Mouse (Mus musculus): ENCODE data around the gene Acot8. TPM values are rescaled to one million over a fixed set of nuclear protein-coding genes. Genes with fewer than 3 reads are reported as not detected.

Acot8 gene
- polyA plus RNA-seq (2015; fragmentation: Nextera tagmentation; extraction: Ambion mirVana): 17.8 and 18.9 TPM in 2 replicates

DNA sequence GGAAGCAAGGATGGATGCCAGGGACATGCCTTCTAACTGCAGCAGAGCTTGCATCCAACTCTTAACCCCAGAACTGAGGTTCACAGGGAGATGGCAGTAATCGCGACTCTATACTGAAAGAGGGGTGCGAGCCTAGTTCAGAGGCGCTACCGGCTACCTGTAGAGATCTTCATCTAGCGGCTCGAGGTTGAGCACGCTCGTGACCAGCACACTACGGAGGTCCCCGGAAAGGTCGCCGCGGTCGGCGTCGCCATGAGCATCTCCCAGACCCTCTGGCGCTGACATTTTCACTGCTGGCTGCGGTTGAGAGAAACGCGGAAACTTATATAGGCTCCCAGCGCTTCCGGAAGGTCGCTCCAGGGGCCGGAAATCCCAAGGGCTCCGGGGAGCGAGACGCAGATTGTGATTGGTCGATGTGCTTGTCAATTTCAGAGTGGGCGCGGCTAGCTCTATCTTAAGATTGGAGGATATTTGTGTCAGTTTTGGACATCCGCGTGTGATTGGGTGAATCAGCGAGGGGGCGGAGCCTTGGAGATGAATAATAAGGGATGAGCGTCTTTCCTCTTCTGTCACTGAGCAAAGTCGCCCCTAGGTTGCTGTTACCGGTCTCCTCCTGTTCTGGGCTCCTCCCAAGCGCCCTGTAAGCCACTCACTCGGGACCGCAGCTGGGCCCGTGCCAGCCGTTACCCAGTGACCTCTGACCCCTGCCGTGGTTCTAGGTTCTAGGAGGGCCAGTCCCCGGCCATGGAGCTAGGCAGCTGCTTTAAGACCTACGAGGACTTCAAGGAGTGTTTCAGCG lies at the start of gene Acot8, which contains the start of gene Zswim3:
Acot8 (minus strand) TSS at position 350 of the 799 bp plus-strand sequence.
Zswim3 (plus strand) TSS at position 566 of the 799 bp plus-strand sequence.
- peak within 1 kb of the TSS; percentile 63 for H3K4me2 ChIP-seq (replicated peaks; ENCODE audit: low read depth, low read length)
- H3K27ac ChIP-seq (ENCODE audit: low read length): peak within 1 kb of the TSS; percentile 78
- peak within 1 kb of the TSS; percentile 79 for H3K4me3 ChIP-seq (ENCODE audit: low read depth, low read length)
- H3K9me3 ChIP-seq (ENCODE audit: low read length): no peaks in the 10 kb centered on the region
- DNase-seq (ENCODE audit: low spot score): peak; percentile 98
- ATAC-seq: peak; percentile 98
- H3K27me3 ChIP-seq (replicated peaks; ENCODE audit: insufficient read depth, low read length): no peaks in the 10 kb centered on the region
- TF ChIP-seq EP300 (IDR thresholded peaks at IDR 0.05) (peak; percentile 69; the same call in 1 of the 2 replicates), CTCF (IDR thresholded peaks at IDR 0.05) (peak; percentile 16)
- H3K9ac ChIP-seq (replicated peaks; ENCODE audit: low read depth): peak within 1 kb of the TSS; percentile 70
- peaks cover 4% of the 10 kb centered on the region; the same call in 1 of the 2 replicates for H3K4me1 ChIP-seq (ENCODE audit: insufficient read depth, low read depth, low read length)
- under 1% methylated on average over 47 of the region's 47 CpGs for WGBS
- no peaks in the 10 kb centered on the region for H3K36me3 ChIP-seq (ENCODE audit: insufficient read depth, low read length)

DNA sequence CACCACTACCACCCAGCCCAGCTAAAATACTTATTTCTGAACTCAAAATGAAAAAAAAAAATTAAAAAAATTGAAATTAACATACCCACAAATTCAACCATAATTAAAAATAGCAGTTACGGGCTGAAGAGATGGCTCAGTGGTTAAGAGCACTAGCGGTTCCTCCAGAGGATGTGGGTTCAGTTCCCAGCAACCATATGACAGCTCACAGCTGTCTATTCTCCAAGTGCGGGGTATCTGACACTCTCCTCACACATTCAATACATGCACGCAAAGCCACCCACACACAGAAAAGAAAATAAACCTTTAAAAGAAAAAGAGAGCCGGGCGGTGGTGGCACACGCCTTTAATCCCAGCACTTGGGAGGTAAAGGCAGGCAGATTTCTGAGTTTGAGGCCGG lies 45.4 kb upstream of the Acot8 start:
- TF ChIP-seq EP300 (IDR thresholded peaks at IDR 0.05) (no peak), CTCF (IDR thresholded peaks at IDR 0.05) (no peak)

DNA sequence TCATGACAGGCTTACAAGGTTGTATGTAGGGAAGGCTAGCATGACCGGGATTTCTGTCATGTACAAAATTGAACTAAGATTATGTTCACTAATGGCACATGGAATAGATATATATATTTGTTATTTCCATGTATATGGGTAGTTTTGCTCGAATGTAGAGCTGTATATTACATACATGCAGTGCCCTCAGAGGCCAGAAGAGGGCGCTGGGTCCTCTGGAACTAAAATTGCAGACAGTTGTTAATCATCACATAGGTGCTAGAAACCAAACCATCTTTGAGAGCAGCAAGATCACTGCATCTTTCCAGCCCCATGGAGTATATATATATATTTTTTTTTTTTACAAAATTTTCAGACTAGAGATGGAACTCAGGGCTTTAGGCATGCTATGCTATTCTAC lies 41.1 kb upstream of the Acot8 start:
- H3K4me2 ChIP-seq (replicated peaks; ENCODE audit: low read depth, low read length): no peak overlapping the region
- H3K9me3 ChIP-seq (ENCODE audit: low read length): no peaks in the 10 kb centered on the region
- no peak overlapping the region for H3K27ac ChIP-seq (ENCODE audit: low read length)
- 60% methylated on average over 3 of the region's 3 CpGs for WGBS
- no peaks in the 10 kb centered on the region for H3K36me3 ChIP-seq (ENCODE audit: insufficient read depth, low read length)
- DNase-seq (ENCODE audit: low spot score) (no peak), ATAC-seq (no peak)
- TF ChIP-seq CTCF (IDR thresholded peaks at IDR 0.05) (peak; percentile 61), EP300 (IDR thresholded peaks at IDR 0.05) (no peak)
- no peak overlapping the region for H3K9ac ChIP-seq (replicated peaks; ENCODE audit: low read depth)
- no peak overlapping the region for H3K4me3 ChIP-seq (ENCODE audit: low read depth, low read length)
- no peaks in the 10 kb centered on the region for H3K4me1 ChIP-seq (ENCODE audit: insufficient read depth, low read depth, low read length)
- no peaks in the 10 kb centered on the region for H3K27me3 ChIP-seq (replicated peaks; ENCODE audit: insufficient read depth, low read length)

More for the DNA sequence above, 45.4 kb upstream of the Acot8 start:
- Histone ChIP-seq H3K27ac (ENCODE audit: low read length) (no peak overlapping the region), H3K4me1 (ENCODE audit: insufficient read depth, low read depth, low read length) (peaks cover 4% of the 10 kb centered on the region; the same call in 1 of the 2 replicates), H3K4me3 (ENCODE audit: low read depth, low read length) (no peak overlapping the region), H3K4me2 (replicated peaks; ENCODE audit: low read depth, low read length) (no peak overlapping the region), H3K9me3 (ENCODE audit: low read length) (no peaks in the 10 kb centered on the region), H3K9ac (replicated peaks; ENCODE audit: low read depth) (no peak overlapping the region), H3K27me3 (replicated peaks; ENCODE audit: insufficient read depth, low read length) (no peaks in the 10 kb centered on the region), H3K36me3 (ENCODE audit: insufficient read depth, low read length) (no peaks in the 10 kb centered on the region; the same call in 1 of the 2 replicates)
- 60% methylated on average over 8 of the region's 8 CpGs for WGBS
- DNase-seq (ENCODE audit: low spot score): no peak
- no peak for ATAC-seq

DNA sequence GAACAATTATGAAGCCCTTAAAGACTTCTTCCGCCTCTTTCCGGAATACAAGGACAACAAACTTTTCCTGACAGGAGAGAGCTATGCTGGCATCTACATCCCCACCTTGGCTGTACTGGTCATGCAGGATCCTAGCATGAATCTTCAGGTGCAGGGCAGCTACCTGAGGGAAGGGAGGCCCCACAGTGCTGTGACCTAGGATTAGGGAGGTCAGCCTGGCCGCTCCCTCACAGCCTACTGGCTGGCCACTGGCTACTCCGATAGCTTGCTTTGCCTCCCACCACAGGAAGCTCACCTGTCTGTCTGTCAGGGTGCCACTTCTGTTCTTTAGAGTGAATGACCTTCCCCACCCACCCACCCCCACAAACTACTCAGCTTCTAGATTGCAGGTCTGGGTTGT lies 30.5 kb upstream of the Acot8 start:
- no peak for TF ChIP-seq CTCF (IDR thresholded peaks at IDR 0.05)
- no peak for ATAC-seq
- no peak overlapping the region for H3K27ac ChIP-seq (ENCODE audit: low read length)

DNA sequence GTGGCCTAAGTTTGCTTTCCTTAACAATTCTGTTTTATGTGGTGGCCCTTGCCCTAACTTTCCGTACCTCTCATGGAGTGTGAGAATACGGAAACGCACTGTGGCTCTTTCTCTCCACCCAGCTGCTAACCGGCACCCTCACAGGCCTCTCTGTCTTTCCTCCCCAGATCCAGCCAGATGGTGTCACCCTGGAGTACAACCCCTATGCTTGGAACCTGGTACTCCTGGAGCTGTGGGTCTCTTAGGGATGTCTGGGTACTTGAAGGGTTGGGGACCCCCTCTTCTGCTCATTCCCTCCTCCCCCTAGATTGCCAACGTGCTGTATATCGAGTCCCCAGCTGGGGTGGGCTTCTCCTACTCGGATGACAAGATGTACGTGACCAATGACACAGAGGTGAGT lies 29.8 kb upstream of the Acot8 start:
- Histone ChIP-seq H3K4me1 (ENCODE audit: insufficient read depth, low read depth, low read length) (peaks cover 12% of the 10 kb centered on the region), H3K4me2 (replicated peaks; ENCODE audit: low read depth, low read length) (peak overlapping the region; percentile 83), H3K9me3 (ENCODE audit: low read length) (no peaks in the 10 kb centered on the region), H3K4me3 (ENCODE audit: low read depth, low read length) (peak overlapping the region; percentile 55), H3K27me3 (replicated peaks; ENCODE audit: insufficient read depth, low read length) (no peaks in the 10 kb centered on the region), H3K27ac (ENCODE audit: low read length) (no peak overlapping the region), H3K36me3 (ENCODE audit: insufficient read depth, low read length) (peaks cover 15% of the 10 kb centered on the region), H3K9ac (replicated peaks; ENCODE audit: low read depth) (0 out of 2 replicates have a peak overlapping the region, but pooled peaks have one; percentile 51)
- ATAC-seq (0 out of 2 replicates have a peak, but pooled peaks have one; percentile 8), DNase-seq (ENCODE audit: low spot score) (no peak)
- WGBS: 41% methylated on average over 8 of the region's 8 CpGs
- TF ChIP-seq CTCF (IDR thresholded peaks at IDR 0.05): no peak; the same call in 1 of the 2 replicates

More for the DNA sequence above, 30.5 kb upstream of the Acot8 start:
- H3K9ac ChIP-seq (replicated peaks; ENCODE audit: low read depth): no peak overlapping the region
- H3K4me2 ChIP-seq (replicated peaks; ENCODE audit: low read depth, low read length): no peak overlapping the region; the same call in 1 of the 2 replicates
- 95% methylated on average over 4 of the region's 4 CpGs for WGBS
- peaks cover 20% of the 10 kb centered on the region for H3K36me3 ChIP-seq (ENCODE audit: insufficient read depth, low read length)
- no peaks in the 10 kb centered on the region for H3K9me3 ChIP-seq (ENCODE audit: low read length)
- peaks cover 12% of the 10 kb centered on the region for H3K4me1 ChIP-seq (ENCODE audit: insufficient read depth, low read depth, low read length)
- H3K27me3 ChIP-seq (replicated peaks; ENCODE audit: insufficient read depth, low read length): no peaks in the 10 kb centered on the region
- no peak for DNase-seq (ENCODE audit: low spot score)
- H3K4me3 ChIP-seq (ENCODE audit: low read depth, low read length): no peak overlapping the region

DNA sequence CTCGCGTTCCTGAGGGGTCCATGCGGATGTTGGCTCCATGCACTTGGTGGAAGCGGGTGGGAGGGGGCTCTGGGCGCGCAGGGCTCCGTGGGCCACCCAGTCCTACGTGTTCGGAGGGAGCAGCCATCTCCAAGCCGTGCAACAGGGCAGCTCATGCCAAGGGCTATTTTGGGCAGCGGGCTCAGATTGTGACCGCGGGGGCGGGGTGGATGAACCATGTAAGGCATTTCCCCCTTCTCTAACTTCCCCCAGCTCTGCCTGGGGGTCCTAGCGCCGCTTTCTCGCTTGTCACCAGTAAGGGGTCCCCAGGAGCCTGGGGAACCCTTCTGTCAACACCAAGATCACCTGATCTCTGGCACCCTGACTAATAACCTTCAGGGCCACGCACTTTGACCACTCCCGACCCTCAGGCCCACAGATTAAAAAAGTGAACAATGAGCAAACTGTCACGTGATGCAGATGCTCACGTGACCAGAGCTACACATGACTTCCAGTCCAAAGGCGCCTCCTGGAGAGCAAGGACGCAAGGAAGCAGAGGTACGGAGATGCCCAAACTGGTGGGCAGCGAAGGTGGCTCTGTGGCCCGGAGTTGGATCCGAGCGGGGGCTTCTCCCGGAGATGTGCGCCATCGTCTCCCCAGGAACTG lies 28.8 kb upstream of the Acot8 start, which contains the start of gene Neurl2:
Neurl2 (minus strand) TSS at position 143 of the 646 bp plus-strand sequence.
- Histone ChIP-seq H3K27me3 (replicated peaks; ENCODE audit: insufficient read depth, low read length) (no peaks in the 10 kb centered on the region), H3K4me2 (replicated peaks; ENCODE audit: low read depth, low read length) (peak within 1 kb of the TSS; percentile 83), H3K27ac (ENCODE audit: low read length) (peak within 1 kb of the TSS; percentile 89), H3K36me3 (ENCODE audit: insufficient read depth, low read length) (peaks cover 6% of the 10 kb centered on the region; the same call in 1 of the 2 replicates), H3K4me1 (ENCODE audit: insufficient read depth, low read depth, low read length) (peaks cover 12% of the 10 kb centered on the region), H3K4me3 (ENCODE audit: low read depth, low read length) (peak within 1 kb of the TSS; percentile 55), H3K9ac (replicated peaks; ENCODE audit: low read depth) (peak within 1 kb of the TSS; percentile 51), H3K9me3 (ENCODE audit: low read length) (no peaks in the 10 kb centered on the region)
- peak; percentile 94 for DNase-seq (ENCODE audit: low spot score)
- peak; percentile 60 for TF ChIP-seq EP300 (IDR thresholded peaks at IDR 0.05)
- TF ChIP-seq CTCF (IDR thresholded peaks at IDR 0.05): peak; percentile 53
- WGBS: under 1% methylated on average over 31 of the region's 31 CpGs
- peak; percentile 79 for ATAC-seq

Measured in lung, postnatal 0 days (tissue).